ENCODE assay signal across 21 mouse cellular contexts in the genomic region with DNA sequence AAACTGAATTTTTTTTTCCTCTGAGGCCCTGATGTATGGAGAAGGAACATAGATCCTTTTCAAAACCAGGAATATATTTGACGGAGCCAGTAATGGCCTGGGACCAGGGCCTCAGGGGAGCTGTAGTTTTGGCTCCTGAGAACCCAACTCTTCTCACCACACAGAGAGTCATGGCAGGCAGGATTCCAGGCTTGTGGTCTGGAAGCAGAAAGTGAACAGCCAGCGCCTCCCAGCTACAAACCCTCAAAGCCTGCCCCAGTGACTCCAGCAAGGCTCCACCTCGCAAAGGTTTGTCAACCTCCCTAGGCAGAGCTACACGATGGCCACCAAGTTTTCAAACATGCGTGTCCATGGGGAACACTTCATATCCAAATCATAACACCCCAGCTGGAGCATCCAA. TPM values are rescaled to one million over a fixed set of nuclear protein-coding genes. Genes with fewer than 3 reads are reported as not detected.
"Had no signal": no experiment of that assay in that cellular context is flagged by ENCODE, and none has a peak within 500 bp of the region (broad histone marks: within the 10 kb centered on the region; RNA-seq: fewer than 3 reads in every experiment).

No protein-coding gene starts in this region.

- H3K4me3 ChIP-seq: layer of hippocampus, adult 2 months; limb, embryonic 10.5 days; limb, embryonic 13.5 days; liver, embryonic 12.5 days; liver, embryonic 15.5 days; lung, embryonic 15.5 days; megakaryocyte, embryonic 14.5 days; midbrain, embryonic 10.5 days; midbrain, embryonic 13.5 days; myocyte; neural tube, embryonic 13.5 days had no signal

- ATAC-seq: liver, embryonic 12.5 days; midbrain, embryonic 13.5 days; midbrain, embryonic 16.5 days had no signal

- H3K27me3 ChIP-seq: limb, embryonic 13.5 days; lung, embryonic 15.5 days; neural tube, embryonic 13.5 days had no signal

- H3K36me3 ChIP-seq: limb, embryonic 10.5 days; limb, embryonic 13.5 days; liver, embryonic 12.5 days; liver, embryonic 15.5 days; lung, embryonic 15.5 days; midbrain, embryonic 10.5 days; midbrain, embryonic 13.5 days; neural tube, embryonic 13.5 days had no signal

- H3K27ac ChIP-seq: layer of hippocampus, adult 2 months; limb, embryonic 10.5 days; limb, embryonic 13.5 days; liver, embryonic 12.5 days; liver, embryonic 15.5 days; lung, embryonic 15.5 days; midbrain, embryonic 10.5 days; midbrain, embryonic 13.5 days; neural tube, embryonic 13.5 days had no signal

- DNase-seq: kidney, postnatal 25 days; layer of hippocampus, adult 9-11 months; liver; lung, adult 18-20 months; lung, postnatal 10 days; lung, postnatal 36 days; thymus, adult 18-20 months; thymus, postnatal 36 days had no signal

- H3K4me2 ChIP-seq: limb, embryonic 13.5 days; liver, embryonic 12.5 days; liver, embryonic 15.5 days; lung, embryonic 15.5 days; midbrain, embryonic 13.5 days; neural tube, embryonic 13.5 days had no signal

- H3K9me3 ChIP-seq: limb, embryonic 10.5 days; limb, embryonic 13.5 days; liver, embryonic 12.5 days; liver, embryonic 15.5 days; lung, embryonic 15.5 days; megakaryocyte, embryonic 14.5 days; midbrain, embryonic 10.5 days; midbrain, embryonic 13.5 days; neural tube, embryonic 13.5 days had no signal

- H3K9ac ChIP-seq: limb, embryonic 13.5 days; liver, embryonic 12.5 days; liver, embryonic 15.5 days; lung, embryonic 15.5 days; midbrain, embryonic 13.5 days; neural tube, embryonic 13.5 days had no signal

- H3K4me1 ChIP-seq: lung, embryonic 15.5 days; neural tube, embryonic 13.5 days had no signal

RNA-seq across cellular contexts. Expression of gene Bag2, which starts 45.6 kb away (rescaled TPM):
- total RNA-seq: neutrophil, adult 5-6 weeks had no signal
